Mouse (Mus musculus) limb, embryonic 14.5 days (tissue): ENCODE measurements around the gene 4931409K22Rik. TPM values are rescaled to one million over a fixed set of nuclear protein-coding genes. Genes with fewer than 3 reads are reported as not detected.
A peak's percentile ranks its signal among the peaks of the same experiment; 100 is the strongest.

ENCODE experiments used
- ATAC-seq: fragments of 200-750 bp; cut with Nextera tagmentation; 2 replicates; pipeline ENCODE4 v1.8.0; 2017; ENCODE audit warnings: low read depth, moderate number of reproducible peaks, moderate TSS enrichment; ENCODE audit not compliant: low FRiP score
- DNase-seq: peaks from one replicate; pipeline ENCODE4 v3.0.0-alpha.2; 2015; ENCODE audit warnings: low spot score
- H3K27ac ChIP-seq: fragments of 300-500 bp; sonication (generic); replicated peaks from 2 replicates; pipeline ENCODE4 v1.5.1; 2014; ENCODE audit warnings: low read depth, mild to moderate bottlenecking, low read length, moderate library complexity, mixed read lengths
- H3K27me3 ChIP-seq: fragments of 300-500 bp; sonication (generic); 2 replicates; pipeline ENCODE4 v1.6.1; 2014; ENCODE audit warnings: low read length, mixed read lengths; ENCODE audit not compliant: control insufficient read depth, insufficient read depth
- H3K36me3 ChIP-seq: fragments of 300-500 bp; sonication (generic); 2 replicates; pipeline ENCODE4 v1.6.1; 2014; ENCODE audit warnings: mild to moderate bottlenecking, low read length, moderate library complexity, mixed read lengths; ENCODE audit not compliant: control insufficient read depth, insufficient read depth
- H3K4me1 ChIP-seq: fragments of 300-500 bp; sonication (generic); 2 replicates; pipeline ENCODE4 v1.6.1; 2014; ENCODE audit warnings: antibody characterized with exemption, low read length, mixed read lengths; ENCODE audit not compliant: control insufficient read depth, insufficient read depth
- H3K4me2 ChIP-seq: fragments of 300-500 bp; sonication (generic); replicated peaks from 2 replicates; pipeline ENCODE4 v1.6.1; 2014; ENCODE audit warnings: low read depth, mild to moderate bottlenecking, low read length, moderate library complexity; ENCODE audit not compliant: severe bottlenecking
- H3K4me3 ChIP-seq: fragments of 300-500 bp; sonication (generic); replicated peaks from 2 replicates; pipeline ENCODE4 v1.5.1; 2014; ENCODE audit warnings: low read length
- H3K9ac ChIP-seq: fragments of 300-500 bp; sonication (generic); 2 replicates; pipeline ENCODE4 v1.6.1; 2014; ENCODE audit warnings: mild to moderate bottlenecking, low read depth, low read length, moderate library complexity; ENCODE audit not compliant: severe bottlenecking
- H3K9me3 ChIP-seq: fragments of 300-500 bp; sonication (generic); 2 replicates; pipeline ENCODE4 v1.6.1; 2016; ENCODE audit warnings: low read length; ENCODE audit not compliant: control insufficient read depth
- POLR2A ChIP-seq: fragments of 200-500 bp; IDR thresholded peaks from 2 replicates; pipeline ENCODE4 v1.8.0; 2012; ENCODE audit warnings: inconsistent platforms, mild to moderate bottlenecking, moderate library complexity, borderline replicate concordance; ENCODE audit not compliant: insufficient read depth, insufficient read length; ENCODE audit errors: extremely low read depth
- WGBS: fragments of 180-500 bp; shearing (Covaris S2); extraction: QIAGEN DNeasy Blood & Tissue Kit; methylation state at CpG from one replicate; pipeline ENCODE4 v1.1.7; 2014; 5-methylcytosine and 5-hydroxymethylcytosine counted together
- polyA plus RNA-seq, 2 experiments: library from polyadenylated mRNA; depleted of rRNA in 1 of 2; stranded (reverse) in 1 of 2; unstranded in 1 of 2; fragments of >200 nt; fragmentation: Nextera tagmentation in 1 of 2; extraction: Ambion mirVana in 1 of 2; gene quantifications; 2 replicates each; pipeline versions ENCODE4 v1.2.1 to v1.2.3; 2012 to 2014

4931409K22Rik gene
- polyA plus RNA-seq, 2 experiments = 0.12 to 0.35 TPM

DNA sequence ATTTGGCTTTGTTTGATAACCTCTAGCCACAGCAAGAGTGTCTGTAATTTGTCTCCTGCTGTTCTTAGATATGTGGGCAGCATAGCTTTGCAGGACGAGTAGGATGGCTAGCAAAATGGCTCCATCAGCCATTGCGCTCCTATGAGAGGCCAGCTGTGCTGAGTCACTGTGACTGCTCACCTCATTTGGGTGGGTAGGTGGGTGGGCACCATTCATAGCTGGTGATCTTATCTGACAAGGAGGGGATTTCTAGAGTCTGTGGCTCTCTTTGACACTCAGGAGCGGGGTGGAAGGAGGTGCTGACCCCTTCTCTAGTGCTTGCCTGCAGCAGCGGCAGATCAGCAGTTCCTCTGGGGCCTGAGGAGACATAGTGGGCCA, 30.6 kb upstream of the 4931409K22Rik start:
- Histone ChIP-seq H3K4me1 (peaks cover 16% of the 10 kb centered on the region), H3K4me2 (peak overlapping the region; percentile 74), H3K36me3 (peaks cover 39% of the 10 kb centered on the region), H3K27ac (0 out of 2 replicates have a peak overlapping the region, but pooled peaks have one; percentile 61), H3K27me3 (no peaks in the 10 kb centered on the region), H3K9me3 (no peaks in the 10 kb centered on the region), H3K9ac (peak overlapping the region; percentile 75), H3K4me3 (peak overlapping the region; percentile 76)
- DNase-seq = no peak
- WGBS = 23% methylated on average over 4 of the region's 4 CpGs
- TF ChIP-seq POLR2A = no peak
- ATAC-seq = no peak

DNA sequence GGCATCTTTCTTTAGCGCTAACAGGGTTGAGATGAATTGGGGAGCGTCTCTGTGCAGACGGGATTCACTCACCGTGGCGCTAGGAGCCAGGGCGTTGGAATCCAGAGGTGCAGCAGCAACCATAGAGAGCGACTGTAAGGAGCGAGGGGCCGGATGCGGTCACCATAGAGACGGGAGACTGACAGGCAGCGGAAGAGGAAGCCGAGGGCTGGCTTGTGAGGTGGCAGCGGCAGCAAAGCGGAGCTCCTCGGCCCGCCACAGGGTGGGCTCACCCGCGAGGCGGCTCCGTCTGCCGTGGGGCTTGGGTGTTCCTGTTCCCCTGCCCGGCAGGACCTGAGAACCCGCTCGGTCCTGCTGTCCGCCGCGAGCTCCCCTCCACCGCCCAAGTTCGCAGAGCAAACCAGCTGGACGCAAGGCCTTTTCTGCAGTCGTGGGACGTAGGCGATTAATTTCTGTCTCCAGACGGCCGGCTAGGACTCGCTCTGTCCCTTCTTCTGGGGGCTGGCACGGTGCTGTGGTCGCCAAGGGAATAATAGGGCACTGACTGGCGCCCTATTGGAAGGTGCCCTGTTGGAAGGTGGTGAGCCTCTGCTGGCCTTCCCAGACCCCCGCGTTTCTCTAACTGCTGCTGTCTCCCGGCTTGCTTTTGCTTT, 30.1 kb upstream of the 4931409K22Rik start, which contains the start of gene Chpf2:
Gene Chpf2 (plus strand): TSS at position 195 of the 653 bp plus-strand sequence.
- Histone ChIP-seq H3K27me3 (no peaks in the 10 kb centered on the region), H3K27ac (0 out of 2 replicates have a peak within 1 kb of the TSS, but pooled peaks have one; percentile 61)
- WGBS = 0% methylated on average over 28 of the region's 43 CpGs

DNA sequence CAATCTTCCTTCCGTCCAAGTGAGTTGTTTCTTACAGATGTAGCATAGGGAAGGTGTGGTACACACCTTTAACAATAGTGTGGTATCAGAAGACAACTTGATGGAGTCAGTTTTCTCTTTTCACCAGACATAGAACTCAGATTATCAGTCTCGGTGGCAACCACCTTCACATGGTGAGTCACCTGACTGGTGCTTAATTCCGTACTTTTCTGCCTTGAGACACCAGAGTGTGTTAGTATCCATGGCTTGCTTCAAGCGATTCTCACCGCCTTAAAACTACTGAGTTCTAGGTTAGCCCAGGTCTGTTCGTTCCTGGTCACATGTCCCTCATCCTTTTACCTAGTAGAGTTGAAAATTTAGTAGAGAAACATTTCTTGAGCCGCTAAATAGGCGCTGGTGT, 29.5 kb upstream of the 4931409K22Rik start:
- H3K9ac ChIP-seq = peak overlapping the region; percentile 75
- H3K4me2 ChIP-seq = peak overlapping the region; percentile 74
- whole genome bisulfite sequencing = 9% methylated on average over 8 of the region's 8 CpGs
- H3K9me3 ChIP-seq = no peaks in the 10 kb centered on the region
- H3K27me3 ChIP-seq = no peaks in the 10 kb centered on the region
- H3K27ac ChIP-seq = no peak overlapping the region
- peaks cover 16% of the 10 kb centered on the region for H3K4me1 ChIP-seq
- DNase-seq = no peak
- TF ChIP-seq POLR2A = no peak
- peaks cover 28% of the 10 kb centered on the region for H3K36me3 ChIP-seq
- peak overlapping the region; percentile 76 for H3K4me3 ChIP-seq
- peak; percentile 6; the same call in 1 of the 2 replicates for ATAC-seq

More for the DNA sequence above, 30.1 kb upstream of the 4931409K22Rik start, which contains the start of gene Chpf2:
- DNase-seq = peak; percentile 88
- peaks cover 16% of the 10 kb centered on the region for H3K4me1 ChIP-seq
- H3K36me3 ChIP-seq = peaks cover 34% of the 10 kb centered on the region
- H3K9ac ChIP-seq = peak within 1 kb of the TSS; percentile 75
- ATAC-seq = peak; percentile 90
- H3K9me3 ChIP-seq = no peaks in the 10 kb centered on the region
- H3K4me3 ChIP-seq = peak within 1 kb of the TSS; percentile 76
- peak within 1 kb of the TSS; percentile 74 for H3K4me2 ChIP-seq
- TF ChIP-seq POLR2A = peak; percentile 85; the same call in 1 of the 2 replicates

DNA sequence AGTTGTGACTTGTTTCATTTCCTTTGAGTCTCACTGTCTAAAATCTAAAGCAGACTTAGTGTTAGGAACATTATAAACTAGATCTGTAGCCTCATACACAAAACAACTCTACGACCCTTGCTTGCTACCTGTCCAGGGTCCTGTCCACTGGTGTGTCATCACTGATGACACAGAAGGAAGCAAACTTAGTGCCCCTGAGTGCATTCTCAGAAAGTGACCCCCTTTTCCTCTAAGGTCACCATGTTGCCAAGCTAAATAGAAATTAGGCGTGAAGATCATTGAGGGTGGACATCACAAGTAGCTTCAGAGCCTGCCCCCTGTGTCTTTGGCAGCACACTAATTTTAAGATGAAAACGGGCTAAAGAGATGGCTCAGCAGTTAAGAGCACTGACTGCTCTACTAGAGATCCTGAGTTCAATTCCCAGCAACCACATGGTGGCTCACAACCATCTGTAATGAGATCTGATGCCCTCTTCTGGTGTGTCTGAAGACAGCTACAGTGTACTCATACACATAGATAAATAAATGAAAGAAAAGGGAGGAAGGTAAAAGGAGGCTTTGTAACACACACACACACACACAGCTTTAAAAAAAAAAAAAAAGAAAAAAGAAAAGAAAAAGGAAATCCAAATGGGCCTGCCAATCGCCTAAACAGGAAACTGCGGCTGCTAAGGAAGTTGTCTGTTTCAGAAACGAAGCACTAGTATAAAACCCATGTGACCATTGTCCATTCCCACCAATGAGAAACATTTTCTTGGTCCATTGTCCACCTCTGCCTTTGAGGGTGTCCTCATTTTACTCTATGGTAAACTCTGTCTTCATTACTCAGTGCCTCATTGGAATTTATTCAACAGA, 21.7 kb upstream of the 4931409K22Rik start:
- H3K4me1 ChIP-seq = peaks cover 12% of the 10 kb centered on the region; the same call in 1 of the 2 replicates
- H3K9me3 ChIP-seq = no peaks in the 10 kb centered on the region
- WGBS = 73% methylated on average over 6 of the region's 6 CpGs
- H3K27me3 ChIP-seq = no peaks in the 10 kb centered on the region
- H3K4me2 ChIP-seq = peak overlapping the region; percentile 67
- peak overlapping the region; percentile 79 for H3K27ac ChIP-seq
- ATAC-seq (no peak), DNase-seq (no peak)
- no peak for TF ChIP-seq POLR2A
- H3K4me3 ChIP-seq = peak overlapping the region; percentile 85
- peaks cover 21% of the 10 kb centered on the region for H3K36me3 ChIP-seq
- H3K9ac ChIP-seq = peak overlapping the region; percentile 61
